Mouse (Mus musculus): Measurements from ENCODE around the gene Utrn.

Gene Utrn

GRCm38 (mm10) chr10:12836048-12836816, 32.9 kb downstream of the Utrn start:
- DNase-seq (ENCODE audit: low read depth, low spot score): no peak

DNA sequence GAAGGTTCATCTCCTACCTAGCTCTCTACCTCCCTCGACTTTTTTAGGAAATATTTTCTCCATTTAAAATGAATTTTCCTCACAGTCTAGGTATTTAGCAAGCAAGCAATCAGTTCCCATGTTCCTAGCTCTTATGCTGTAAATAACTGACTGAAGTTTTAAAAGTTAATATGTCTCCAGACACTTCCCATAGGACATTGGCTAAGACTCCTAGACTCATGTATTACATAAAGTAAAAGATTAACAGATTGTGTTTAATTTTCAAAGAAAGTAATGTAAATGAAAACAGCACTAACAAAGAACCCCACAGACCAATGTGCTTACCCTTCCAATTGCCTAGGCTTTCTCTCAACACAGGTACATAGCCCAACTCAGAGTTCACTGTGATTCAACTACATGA, 35.0 kb downstream of the Utrn start:
- no peak for DNase-seq (ENCODE audit: low read depth, low spot score)

GRCm38 (mm10) chr10:12832163-12832562, 37.0 kb downstream of the Utrn start:
- DNase-seq (ENCODE audit: low read depth, low spot score): no peak

DNA sequence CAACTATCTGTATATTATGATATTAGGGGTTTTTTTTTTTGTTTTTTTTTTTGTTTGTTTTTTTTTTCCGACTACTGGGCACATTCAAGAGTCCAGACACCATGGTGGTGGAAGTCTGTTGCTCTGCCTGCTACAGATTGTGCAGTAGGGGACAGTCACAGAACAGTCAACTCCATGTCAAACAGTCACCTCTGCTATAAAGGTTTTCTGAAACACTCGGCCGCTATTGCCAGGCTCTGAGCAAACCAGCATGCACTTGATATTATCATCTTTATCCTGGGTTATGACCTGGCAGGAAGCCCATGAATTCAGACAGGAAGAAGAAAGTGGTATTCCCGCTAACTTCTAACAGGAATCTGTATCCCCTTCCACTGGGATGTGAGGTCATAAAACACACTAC, 41.4 kb downstream of the Utrn start:
- DNase-seq (ENCODE audit: low read depth, low spot score): no peak

- DNase-seq (ENCODE audit: low read depth, low spot score): no peak
These were observed 41.9 kb downstream of the Utrn start for GRCm38 (mm10) chr10:12827306-12827705.

GRCm38 (mm10) chr10:12826760-12827281, 42.3 kb downstream of the Utrn start:
- DNase-seq (ENCODE audit: low read depth, low spot score): no peak

DNA sequence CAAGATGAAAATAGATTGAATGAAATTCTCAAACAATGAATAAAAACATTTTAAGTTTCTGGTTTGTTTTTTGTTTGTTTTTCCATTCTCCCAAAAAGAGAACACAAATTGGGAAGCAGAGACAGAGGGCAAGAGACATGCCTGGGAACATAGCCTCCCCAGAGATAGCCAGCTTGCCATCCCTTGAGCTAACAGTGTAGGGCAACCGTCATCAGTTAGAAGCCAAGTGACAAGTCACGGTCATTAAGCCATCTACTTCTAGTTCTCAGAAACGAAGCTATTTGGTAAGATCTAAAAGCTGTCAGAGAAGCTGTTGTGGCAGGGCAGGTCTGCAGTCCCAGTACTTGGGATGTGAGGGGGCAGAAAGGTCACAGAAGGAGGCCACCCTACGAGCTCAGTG, 44.8 kb downstream of the Utrn start:
- DNase-seq (ENCODE audit: low read depth, low spot score): no peak

- DNase-seq (ENCODE audit: low read depth, low spot score): no peak
These were observed 45.5 kb downstream of the Utrn start for GRCm38 (mm10) chr10:12823437-12824219.

GRCm38 (mm10) chr10:12820978-12821735, 48.0 kb downstream of the Utrn start:
- DNase-seq (ENCODE audit: low read depth, low spot score): no peak

GRCm38 (mm10) chr10:12817409-12817808, 51.8 kb downstream of the Utrn start:
- no peak for DNase-seq (ENCODE audit: low read depth, low spot score)

DNA sequence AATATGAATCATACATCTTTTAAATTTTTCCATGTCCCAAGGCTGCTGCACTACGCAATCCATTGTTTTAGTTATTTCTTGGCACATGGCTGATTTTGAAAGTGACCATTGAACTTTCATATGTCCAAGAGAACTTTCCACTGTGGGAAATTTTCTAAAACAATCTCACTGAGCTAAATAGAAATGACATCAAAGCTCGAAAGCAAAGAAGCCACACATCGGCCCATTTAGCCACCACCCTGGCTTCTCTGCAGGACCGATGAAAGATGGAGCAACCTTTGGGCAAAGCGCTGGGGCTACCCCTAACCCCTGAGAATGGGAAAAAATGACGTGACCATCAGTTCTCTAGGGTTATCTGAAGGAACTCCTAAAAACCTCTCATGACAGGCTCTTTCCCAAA, 52.6 kb downstream of the Utrn start:
- DNase-seq (ENCODE audit: low read depth, low spot score): no peak

- DNase-seq (ENCODE audit: low read depth, low spot score): no peak
These were observed 54.8 kb downstream of the Utrn start for GRCm38 (mm10) chr10:12814411-12814810.

DNA sequence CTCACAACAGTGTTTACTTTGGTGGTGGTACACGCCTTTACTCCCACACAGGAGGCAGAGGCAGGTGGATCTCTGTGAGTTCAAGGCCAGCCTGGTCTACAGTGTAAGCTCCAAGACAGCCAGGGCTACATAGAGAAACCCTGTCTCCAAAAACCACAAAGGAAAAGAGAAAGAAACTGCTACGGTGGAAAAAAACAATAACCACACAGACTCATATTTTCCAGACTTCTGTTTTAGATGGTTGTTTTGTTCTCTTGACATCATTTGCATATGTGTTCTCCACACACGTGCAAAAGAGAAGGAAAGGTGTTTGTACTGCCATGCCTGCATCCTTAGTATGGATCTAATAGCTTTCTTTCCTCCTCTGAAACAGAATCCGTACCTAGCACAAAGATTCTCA, 55.3 kb downstream of the Utrn start:
- no peak for DNase-seq (ENCODE audit: low read depth, low spot score)

DNA sequence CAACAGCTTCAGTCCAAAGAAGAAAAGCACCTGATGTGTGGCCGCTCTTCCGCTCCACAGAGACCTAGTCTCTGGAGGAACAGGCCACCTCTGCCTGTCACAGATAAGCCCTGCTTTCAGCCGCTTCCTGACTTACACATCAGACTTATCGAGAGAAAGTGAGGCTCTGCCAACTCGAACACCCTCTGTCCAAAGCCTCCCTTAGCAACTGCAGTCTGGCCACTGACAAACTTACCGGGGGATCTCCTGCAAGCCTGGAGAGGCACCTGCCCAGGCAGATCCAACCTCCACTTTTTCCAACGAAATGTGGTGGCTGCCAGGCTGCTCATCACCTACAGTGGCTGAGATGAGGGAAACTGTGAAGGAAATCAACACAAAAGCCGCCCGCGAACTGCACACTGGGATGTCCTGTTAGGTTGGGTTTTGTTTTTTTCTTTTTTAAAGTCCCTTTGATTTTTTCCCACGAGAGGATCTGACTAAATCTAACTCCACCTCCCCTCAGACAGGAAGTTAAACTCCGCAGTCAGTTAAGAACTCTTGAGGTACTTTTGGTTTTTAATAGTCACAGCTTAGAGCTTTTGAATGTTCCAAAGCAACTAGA, 55.9 kb downstream of the Utrn start:
- DNase-seq (ENCODE audit: low read depth, low spot score): no peak

DNA sequence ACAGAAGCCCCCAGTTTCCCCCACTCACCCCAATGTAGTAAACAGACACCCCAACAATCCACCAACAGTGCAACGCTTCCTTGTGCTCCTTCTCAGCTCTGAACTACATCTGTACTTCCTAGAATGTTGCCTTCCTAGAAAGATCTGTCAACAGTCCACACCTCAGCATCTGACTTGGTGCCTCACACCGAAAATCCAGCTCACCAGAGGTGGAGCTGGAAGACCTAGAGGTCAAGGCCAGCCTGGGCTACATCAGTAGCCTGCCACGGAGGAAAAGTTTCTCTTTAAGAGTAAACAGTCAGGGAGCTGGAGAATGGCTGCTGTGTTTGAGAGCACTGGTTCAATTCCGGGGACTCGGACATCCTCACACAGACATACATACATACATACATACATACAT, 56.5 kb downstream of the Utrn start:
- no peak for DNase-seq (ENCODE audit: low read depth, low spot score)

- no peak for DNase-seq (ENCODE audit: low read depth, low spot score)
These were observed 58.3 kb downstream of the Utrn start for GRCm38 (mm10) chr10:12810816-12811215.

- DNase-seq (ENCODE audit: low read depth, low spot score): no peak
These were observed 59.5 kb downstream of the Utrn start for GRCm38 (mm10) chr10:12809702-12810101.

DNA sequence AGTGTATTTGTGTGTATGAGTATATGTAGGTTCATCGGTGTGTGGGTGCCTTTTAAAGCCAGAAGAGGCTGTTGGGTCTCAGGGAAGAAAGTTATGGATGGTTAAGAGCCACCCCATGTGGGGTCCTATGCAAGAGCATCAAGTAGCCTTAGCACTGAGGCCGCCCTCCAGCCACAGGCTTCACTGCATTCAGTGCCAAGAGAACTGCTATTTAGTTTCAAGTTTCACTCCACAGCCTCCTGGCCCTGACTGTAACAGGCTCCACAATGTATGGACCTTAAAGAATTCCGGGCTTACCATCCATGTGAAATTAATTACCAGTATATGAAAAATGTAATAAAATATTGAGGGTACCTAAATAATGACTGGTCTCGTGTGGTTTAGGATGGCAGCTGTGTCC, 60.7 kb downstream of the Utrn start:
- no peak for DNase-seq (ENCODE audit: low read depth, low spot score)

DNA sequence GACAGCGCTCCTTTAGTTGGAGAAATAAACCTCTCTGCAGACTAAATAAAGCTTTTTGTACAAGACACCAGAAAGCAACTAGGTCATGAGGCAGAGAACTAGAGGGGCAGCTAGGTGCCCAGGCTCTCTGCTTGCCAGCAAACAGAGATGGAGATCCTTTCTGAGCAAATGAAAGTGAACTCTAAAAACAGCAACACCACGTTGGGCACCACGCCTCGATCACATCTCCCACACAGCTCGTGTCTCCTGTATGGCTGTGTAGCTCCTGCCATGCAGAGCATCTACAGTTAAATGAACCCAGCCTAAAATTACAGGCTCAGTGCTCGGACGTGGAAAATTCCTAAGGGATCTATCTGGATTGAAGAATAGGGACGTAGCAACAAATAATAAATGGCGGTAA, 61.5 kb downstream of the Utrn start:
- no peak for DNase-seq (ENCODE audit: low read depth, low spot score)

- no peak for DNase-seq (ENCODE audit: low read depth, low spot score)
These were observed 63.3 kb downstream of the Utrn start for GRCm38 (mm10) chr10:12805826-12806225.

DNA sequence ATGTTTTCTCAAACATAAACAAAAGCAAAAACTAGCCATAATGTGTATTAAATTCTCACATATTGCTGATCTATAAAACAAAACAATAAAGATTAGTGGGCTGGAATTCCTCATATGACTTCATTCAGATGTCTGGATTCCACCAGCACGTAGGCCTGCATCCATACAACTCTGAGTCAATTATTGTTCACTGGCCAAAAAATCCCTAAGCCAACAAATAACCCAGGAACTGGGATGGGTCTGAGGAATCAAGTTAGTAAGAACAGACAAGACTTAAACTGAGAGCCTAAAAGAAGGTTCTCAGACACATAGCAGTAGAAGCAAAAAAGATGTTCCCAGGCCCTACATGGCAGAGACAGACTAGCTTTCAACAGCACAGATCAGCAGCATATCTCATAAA, 65.2 kb downstream of the Utrn start:
- no peak for DNase-seq (ENCODE audit: low read depth, low spot score)

GRCm38 (mm10) chr10:12799416-12799815, 69.7 kb downstream of the Utrn start:
- no peak for DNase-seq (ENCODE audit: low read depth, low spot score)
